Mouse (Mus musculus) bone marrow macrophage, adult 2 months (primary cell): Measurements from ENCODE around the gene Aunip.

Experiments used
- CTCF ChIP-seq: IDR thresholded peaks from 2 replicates; pipeline ENCODE4 v1.5.1; 2012; ENCODE audit warnings: low read depth, mild to moderate bottlenecking, low read length, moderate library complexity
- POLR2A ChIP-seq: IDR thresholded peaks from 2 replicates; pipeline ENCODE4 v1.6.1; 2012; ENCODE audit warnings: mild to moderate bottlenecking, low read depth, low read length, borderline replicate concordance

DNA sequence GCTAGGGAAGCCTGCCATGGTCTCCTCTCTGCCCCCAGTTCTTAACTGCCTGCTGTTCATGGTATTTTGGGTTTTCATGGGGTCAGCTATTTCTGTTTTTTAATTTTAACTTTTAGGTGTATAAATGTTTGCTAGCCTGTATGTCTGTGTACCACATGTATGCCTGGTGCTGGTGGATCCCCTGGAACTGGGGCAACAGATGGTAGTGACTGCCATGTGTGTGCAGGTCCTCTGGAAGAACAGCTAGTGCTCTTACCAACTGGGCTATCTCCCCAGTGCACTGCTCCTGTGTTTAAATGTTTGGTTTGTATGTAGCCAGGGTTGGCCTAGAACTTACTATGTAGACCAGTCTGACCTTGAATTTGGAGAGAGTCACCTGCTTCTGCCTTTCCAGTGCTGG, 8.5 kb downstream of the Aunip start:
- TF ChIP-seq CTCF (no peak), POLR2A (no peak)
